Mouse (Mus musculus): Measurements from ENCODE around the gene Yif1b. TPM values are rescaled to one million over a fixed set of nuclear protein-coding genes. Genes with fewer than 3 reads are reported as not detected.

The Yif1b gene
- total RNA-seq, 2 experiments from 2014 or later, result 42.3 to 49.5 TPM

- DNase-seq (ENCODE audit: low spot score in 2 of 2), result no peak
These were observed 41.8 kb downstream of the Yif1b start for GRCm38 (mm10) chr7:29279924-29280323.

- no peak for DNase-seq (ENCODE audit: low spot score in 2 of 2)
These were observed 42.7 kb downstream of the Yif1b start for GRCm38 (mm10) chr7:29280801-29281200.

GRCm38 (mm10) chr7:29281201-29282073 lies 43.3 kb downstream of the Yif1b start, which contains the start of gene Spint2:
TSS of gene Spint2 (minus strand) at chr7:29281912.
- no peak for DNase-seq (ENCODE audit: low spot score in 2 of 2)

- DNase-seq (ENCODE audit: low spot score in 2 of 2), result no peak
These were observed 44.0 kb downstream of the Yif1b start for GRCm38 (mm10) chr7:29282074-29282554.

GRCm38 (mm10) chr7:29283876-29284275 lies 45.7 kb downstream of the Yif1b start:
- no peak for DNase-seq (ENCODE audit: low spot score in 2 of 2)

- DNase-seq (ENCODE audit: low spot score in 2 of 2), result no peak
These were observed 46.4 kb downstream of the Yif1b start for GRCm38 (mm10) chr7:29284523-29284922.

GRCm38 (mm10) chr7:29287481-29287880 lies 49.4 kb downstream of the Yif1b start:
- no peak for DNase-seq (ENCODE audit: low spot score in 2 of 2)

GRCm38 (mm10) chr7:29288079-29288478 lies 50.0 kb downstream of the Yif1b start:
- no peak for DNase-seq (ENCODE audit: low spot score in 2 of 2)

- peak in 1 of 2 experiments; percentile 42 for DNase-seq (ENCODE audit: low spot score in 2 of 2)
These were observed 51.0 kb downstream of the Yif1b start, which contains the start of gene Ppp1r14a for GRCm38 (mm10) chr7:29288942-29289638. TSS of gene Ppp1r14a (plus strand) at chr7:29289308.

GRCm38 (mm10) chr7:29289856-29290255 lies 51.7 kb downstream of the Yif1b start:
- DNase-seq (ENCODE audit: low spot score in 2 of 2), result no peak

- no peak for DNase-seq (ENCODE audit: low spot score in 2 of 2)
These were observed 52.8 kb downstream of the Yif1b start for GRCm38 (mm10) chr7:29290691-29291485.

GRCm38 (mm10) chr7:29291616-29292457 lies 53.7 kb downstream of the Yif1b start:
- no peak for DNase-seq (ENCODE audit: low spot score in 2 of 2)

GRCm38 (mm10) chr7:29292458-29293098 lies 54.4 kb downstream of the Yif1b start:
- no peak for DNase-seq (ENCODE audit: low spot score in 2 of 2)

GRCm38 (mm10) chr7:29293131-29294065 lies 55.3 kb downstream of the Yif1b start:
- DNase-seq (ENCODE audit: low spot score in 2 of 2), result no peak

GRCm38 (mm10) chr7:29294111-29294761 lies 56.1 kb downstream of the Yif1b start:
- DNase-seq (ENCODE audit: low spot score in 2 of 2), result no peak

- DNase-seq (ENCODE audit: low spot score in 2 of 2), result no peak
These were observed 57.9 kb downstream of the Yif1b start for GRCm38 (mm10) chr7:29295861-29296647.

GRCm38 (mm10) chr7:29296998-29297397 lies 58.9 kb downstream of the Yif1b start:
- DNase-seq (ENCODE audit: low spot score in 2 of 2), result peak in 1 of 2 experiments; percentile 71
